Mouse (Mus musculus): Measurements from ENCODE around the gene Ltb. TPM values are rescaled to one million over a fixed set of nuclear protein-coding genes. Genes with fewer than 3 reads are reported as not detected.

Ltb gene
- polyA plus RNA-seq, 1 experiment, result 358 TPM

DNA sequence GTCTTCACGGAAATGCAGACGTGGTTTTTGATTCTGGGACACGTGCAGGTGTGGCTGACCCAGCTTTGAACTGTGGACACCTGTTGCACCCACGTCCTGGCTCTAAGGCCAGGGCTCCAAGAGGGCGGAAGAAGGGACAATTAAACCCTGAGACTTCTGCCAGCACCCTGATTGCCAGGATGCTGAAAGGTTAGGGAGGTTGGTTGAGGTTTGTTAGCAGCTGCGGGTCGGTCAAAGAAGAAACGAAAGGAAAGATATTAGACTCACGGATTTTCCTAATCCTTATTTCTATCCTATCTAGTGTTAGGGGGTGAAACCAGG, 2.0 kb downstream of the Ltb start:
- peaks cover 53% of the 10 kb centered on the region for H3K4me1 ChIP-seq (replicated peaks; ENCODE audit: control insufficient read depth, insufficient read depth, low read length)
- WGBS, result 11% methylated on average over 9 of the region's 9 CpGs
- no peak for TF ChIP-seq POLR2A (IDR thresholded peaks at IDR 0.05; ENCODE audit: control insufficient read depth, extremely low read depth, insufficient read depth, low read length, poor library complexity)
- H3K36me3 ChIP-seq (ENCODE audit: control insufficient read depth, insufficient read depth, low read length), result no peaks in the 10 kb centered on the region
- no peak for DNase-seq
- no peaks in the 10 kb centered on the region for H3K27me3 ChIP-seq (ENCODE audit: control insufficient read depth, insufficient read depth, low read length)
- H3K4me3 ChIP-seq (ENCODE audit: control insufficient read depth, insufficient read depth, low read length), result peak overlapping the region; percentile 67
- peak overlapping the region; percentile 54 for H3K27ac ChIP-seq (ENCODE audit: control insufficient read depth, insufficient read depth, low read length)

GRCm38 (mm10) chr17:35197126-35197525, 2.9 kb downstream of the Ltb start:
- H3K4me3 ChIP-seq (ENCODE audit: control insufficient read depth, insufficient read depth, low read length), result peak overlapping the region; percentile 19
- H3K27me3 ChIP-seq (ENCODE audit: control insufficient read depth, insufficient read depth, low read length), result no peaks in the 10 kb centered on the region

DNA sequence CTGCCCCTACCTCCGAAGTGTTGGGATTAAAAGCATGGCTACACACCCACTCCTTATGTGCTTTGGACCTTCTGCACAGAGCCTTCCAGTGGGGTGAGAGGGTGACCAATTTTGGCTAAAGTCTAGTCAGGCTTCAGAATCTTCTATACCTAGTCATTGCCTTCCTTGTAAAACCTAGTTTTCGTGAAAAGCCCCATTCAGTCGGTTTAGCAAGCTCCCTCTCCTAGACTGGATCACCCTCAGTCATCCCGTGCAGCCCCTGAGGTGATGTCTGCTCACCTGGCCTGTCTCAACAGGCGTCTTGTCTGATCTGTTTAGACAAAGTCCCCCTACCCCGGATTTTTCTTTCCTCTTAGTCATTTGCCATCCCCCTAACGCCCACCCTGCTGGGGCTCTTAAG, 3.8 kb downstream of the Ltb start:
- Histone ChIP-seq H3K36me3 (ENCODE audit: control insufficient read depth, insufficient read depth, low read length) (no peaks in the 10 kb centered on the region), H3K27ac (ENCODE audit: control insufficient read depth, insufficient read depth, low read length) (no peak overlapping the region), H3K4me1 (replicated peaks; ENCODE audit: control insufficient read depth, insufficient read depth, low read length) (peaks cover 66% of the 10 kb centered on the region), H3K4me3 (ENCODE audit: control insufficient read depth, insufficient read depth, low read length) (no peak overlapping the region), H3K27me3 (ENCODE audit: control insufficient read depth, insufficient read depth, low read length) (no peaks in the 10 kb centered on the region)
- DNase-seq, result no peak
- no peak for TF ChIP-seq POLR2A (IDR thresholded peaks at IDR 0.05; ENCODE audit: control insufficient read depth, extremely low read depth, insufficient read depth, low read length, poor library complexity)
- no peak for TF ChIP-seq CTCF (IDR thresholded peaks at IDR 0.05; ENCODE audit: borderline replicate concordance, control insufficient read depth, extremely low read depth, insufficient read depth, low read length, poor library complexity)
- WGBS, result 86% methylated on average over 7 of the region's 7 CpGs

More at GRCm38 (mm10) chr17:35197126-35197525, 2.9 kb downstream of the Ltb start:
- Histone ChIP-seq H3K36me3 (ENCODE audit: control insufficient read depth, insufficient read depth, low read length) (no peaks in the 10 kb centered on the region), H3K27ac (ENCODE audit: control insufficient read depth, insufficient read depth, low read length) (peak overlapping the region; percentile 54; the same call in 1 of the 2 replicates), H3K4me1 (replicated peaks; ENCODE audit: control insufficient read depth, insufficient read depth, low read length) (peaks cover 62% of the 10 kb centered on the region)
- no peak for TF ChIP-seq POLR2A (IDR thresholded peaks at IDR 0.05; ENCODE audit: control insufficient read depth, extremely low read depth, insufficient read depth, low read length, poor library complexity)
- no peak for TF ChIP-seq CTCF (IDR thresholded peaks at IDR 0.05; ENCODE audit: borderline replicate concordance, control insufficient read depth, extremely low read depth, insufficient read depth, low read length, poor library complexity)
- DNase-seq, result no peak
- WGBS, result 15% methylated on average over 6 of the region's 6 CpGs

DNA sequence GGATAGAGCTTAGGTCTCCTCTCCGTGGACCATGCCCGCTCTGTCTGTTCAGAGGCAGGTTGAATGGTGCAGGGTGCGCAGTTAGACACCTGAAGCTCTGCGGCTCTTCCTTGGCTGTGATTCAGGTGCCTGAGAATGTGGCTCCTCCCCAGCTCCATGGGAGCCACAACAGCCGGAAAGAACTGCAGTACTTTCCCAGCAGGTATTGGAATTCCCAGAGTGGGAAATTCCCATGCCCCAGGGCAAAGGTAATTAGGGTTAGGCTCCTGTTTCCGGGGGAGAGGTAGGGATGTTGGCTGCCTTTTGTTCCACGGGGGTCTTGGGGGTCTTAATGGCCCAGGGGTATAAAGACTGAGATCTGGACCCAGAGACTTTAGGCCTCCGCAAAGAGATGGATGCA, 4.7 kb downstream of the Ltb start:
- peaks cover 63% of the 10 kb centered on the region for H3K4me1 ChIP-seq (replicated peaks; ENCODE audit: control insufficient read depth, insufficient read depth, low read length)
- no peak overlapping the region for H3K27ac ChIP-seq (ENCODE audit: control insufficient read depth, insufficient read depth, low read length)
- DNase-seq, result no peak
- TF ChIP-seq POLR2A (IDR thresholded peaks at IDR 0.05; ENCODE audit: control insufficient read depth, extremely low read depth, insufficient read depth, low read length, poor library complexity) (no peak), CTCF (IDR thresholded peaks at IDR 0.05; ENCODE audit: borderline replicate concordance, control insufficient read depth, extremely low read depth, insufficient read depth, low read length, poor library complexity) (no peak)
- 92% methylated on average over 8 of the region's 8 CpGs for WGBS
- no peak overlapping the region for H3K4me3 ChIP-seq (ENCODE audit: control insufficient read depth, insufficient read depth, low read length)
- H3K27me3 ChIP-seq (ENCODE audit: control insufficient read depth, insufficient read depth, low read length), result no peaks in the 10 kb centered on the region
- no peaks in the 10 kb centered on the region for H3K36me3 ChIP-seq (ENCODE audit: control insufficient read depth, insufficient read depth, low read length)

DNA sequence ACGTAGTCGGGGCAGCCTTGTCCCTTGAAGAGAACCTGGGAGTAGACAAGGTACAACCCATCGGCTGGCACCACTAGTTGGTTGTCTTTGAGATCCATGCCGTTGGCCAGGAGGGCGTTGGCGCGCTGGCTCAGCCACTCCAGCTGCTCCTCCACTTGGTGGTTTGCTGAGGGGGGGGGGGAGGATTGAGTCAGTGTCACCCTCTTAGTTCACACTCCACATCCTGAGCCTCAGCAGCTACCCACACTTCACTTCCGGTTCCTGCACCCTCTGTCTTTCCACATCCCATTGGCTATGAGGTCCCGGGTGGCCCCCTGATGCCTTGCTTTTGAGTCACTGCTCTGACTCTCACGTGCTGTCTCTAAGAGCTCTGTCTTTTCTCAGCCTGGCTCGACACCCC, 6.2 kb downstream of the Ltb start:
- peak; percentile 79 for DNase-seq
- Histone ChIP-seq H3K4me3 (ENCODE audit: control insufficient read depth, insufficient read depth, low read length) (peak overlapping the region; percentile 54), H3K27ac (ENCODE audit: control insufficient read depth, insufficient read depth, low read length) (peak overlapping the region; percentile 88), H3K36me3 (ENCODE audit: control insufficient read depth, insufficient read depth, low read length) (no peaks in the 10 kb centered on the region), H3K27me3 (ENCODE audit: control insufficient read depth, insufficient read depth, low read length) (no peaks in the 10 kb centered on the region), H3K4me1 (replicated peaks; ENCODE audit: control insufficient read depth, insufficient read depth, low read length) (peaks cover 73% of the 10 kb centered on the region)
- 7% methylated on average over 11 of the region's 11 CpGs for WGBS
- no peak for TF ChIP-seq POLR2A (IDR thresholded peaks at IDR 0.05; ENCODE audit: control insufficient read depth, extremely low read depth, insufficient read depth, low read length, poor library complexity)
- TF ChIP-seq CTCF (IDR thresholded peaks at IDR 0.05; ENCODE audit: borderline replicate concordance, control insufficient read depth, extremely low read depth, insufficient read depth, low read length, poor library complexity), result no peak

GRCm38 (mm10) chr17:35201128-35201527, 6.9 kb downstream of the Ltb start:
- no peaks in the 10 kb centered on the region for H3K27me3 ChIP-seq (ENCODE audit: control insufficient read depth, insufficient read depth, low read length)
- 4% methylated on average over 11 of the region's 11 CpGs for WGBS

DNA sequence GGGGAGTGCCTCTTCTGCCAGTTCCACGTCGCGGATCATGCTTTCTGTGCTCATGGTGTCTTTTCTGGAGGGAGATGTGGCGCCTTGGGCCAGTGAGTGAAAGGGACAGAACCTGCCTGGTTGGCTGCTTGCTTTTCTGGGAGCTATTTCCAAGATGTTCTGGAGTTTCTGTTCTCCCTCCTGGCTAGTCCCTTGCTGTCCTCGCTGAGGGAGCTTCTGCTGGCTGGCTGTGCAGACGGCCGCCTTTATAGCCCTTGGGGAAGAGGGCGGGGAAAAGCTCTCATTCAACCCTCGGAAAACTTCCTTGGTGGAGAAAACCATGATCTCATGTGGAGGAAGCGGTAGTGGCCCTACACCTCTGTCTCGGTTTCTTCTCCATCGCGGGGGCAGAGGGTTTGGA, 7.5 kb downstream of the Ltb start, which contains the start of gene Tnf:
Gene Tnf (minus strand): TSS at position 221 of the 400 bp plus-strand sequence.
- peak within 1 kb of the TSS; percentile 54 for H3K4me3 ChIP-seq (ENCODE audit: control insufficient read depth, insufficient read depth, low read length)
- no peaks in the 10 kb centered on the region for H3K27me3 ChIP-seq (ENCODE audit: control insufficient read depth, insufficient read depth, low read length)
- peak; percentile 70 for DNase-seq
- 1% methylated on average over 13 of the region's 13 CpGs for WGBS
- H3K4me1 ChIP-seq (replicated peaks; ENCODE audit: control insufficient read depth, insufficient read depth, low read length), result peaks cover 71% of the 10 kb centered on the region
- TF ChIP-seq CTCF (IDR thresholded peaks at IDR 0.05; ENCODE audit: borderline replicate concordance, control insufficient read depth, extremely low read depth, insufficient read depth, low read length, poor library complexity) (0 out of 2 replicates have a peak, but pooled peaks have one; percentile 18), POLR2A (IDR thresholded peaks at IDR 0.05; ENCODE audit: control insufficient read depth, extremely low read depth, insufficient read depth, low read length, poor library complexity) (peak; percentile 81)
- H3K27ac ChIP-seq (ENCODE audit: control insufficient read depth, insufficient read depth, low read length), result peak within 1 kb of the TSS; percentile 72
- no peaks in the 10 kb centered on the region for H3K36me3 ChIP-seq (ENCODE audit: control insufficient read depth, insufficient read depth, low read length)

More at GRCm38 (mm10) chr17:35201128-35201527, 6.9 kb downstream of the Ltb start:
- Histone ChIP-seq H3K27ac (ENCODE audit: control insufficient read depth, insufficient read depth, low read length) (peak overlapping the region; percentile 72), H3K4me3 (ENCODE audit: control insufficient read depth, insufficient read depth, low read length) (peak overlapping the region; percentile 54), H3K36me3 (ENCODE audit: control insufficient read depth, insufficient read depth, low read length) (no peaks in the 10 kb centered on the region), H3K4me1 (replicated peaks; ENCODE audit: control insufficient read depth, insufficient read depth, low read length) (peaks cover 77% of the 10 kb centered on the region)
- TF ChIP-seq CTCF (IDR thresholded peaks at IDR 0.05; ENCODE audit: borderline replicate concordance, control insufficient read depth, extremely low read depth, insufficient read depth, low read length, poor library complexity) (no peak), POLR2A (IDR thresholded peaks at IDR 0.05; ENCODE audit: control insufficient read depth, extremely low read depth, insufficient read depth, low read length, poor library complexity) (no peak)
- no peak for DNase-seq
